Mouse (Mus musculus) midbrain, embryonic 13.5 days (tissue): ENCODE results near the gene Mylk2. TPM values are rescaled to one million over a fixed set of nuclear protein-coding genes. Genes with fewer than 3 reads are reported as not detected.

Experiments used
- ATAC-seq: fragments of 200-750 bp; cut with Nextera tagmentation; 2 replicates; pipeline ENCODE4 v1.8.0; 2017; ENCODE audit warnings: mild to moderate bottlenecking, moderate TSS enrichment, moderate library complexity
- H3K27ac ChIP-seq: fragments of 300-500 bp; sonication (generic); 2 replicates; pipeline ENCODE4 v1.5.1; 2015; ENCODE audit warnings: inconsistent platforms, mild to moderate bottlenecking, moderate library complexity
- H3K27me3 ChIP-seq: fragments of 300-500 bp; sonication (generic); 2 replicates; pipeline ENCODE4 v1.6.1; 2015; ENCODE audit warnings: mild to moderate bottlenecking, inconsistent platforms
- H3K36me3 ChIP-seq: fragments of 300-500 bp; sonication (generic); 2 replicates; pipeline ENCODE4 v1.6.1; 2015; ENCODE audit warnings: mild to moderate bottlenecking, inconsistent platforms
- H3K4me1 ChIP-seq: fragments of 300-500 bp; sonication (generic); replicated peaks from 2 replicates; pipeline ENCODE4 v1.6.1; 2015; ENCODE audit warnings: inconsistent platforms
- H3K4me2 ChIP-seq: fragments of 300-500 bp; sonication (generic); replicated peaks from 2 replicates; pipeline ENCODE4 v1.6.1; 2015; ENCODE audit warnings: moderate library complexity, mild to moderate bottlenecking, inconsistent platforms
- H3K4me3 ChIP-seq: fragments of 300-500 bp; sonication (generic); replicated peaks from 2 replicates; pipeline ENCODE4 v1.5.1; 2015; ENCODE audit warnings: mild to moderate bottlenecking, inconsistent platforms
- H3K9ac ChIP-seq: fragments of 300-500 bp; sonication (generic); replicated peaks from 2 replicates; pipeline ENCODE4 v1.6.1; 2015; ENCODE audit warnings: mild to moderate bottlenecking, inconsistent platforms
- H3K9me3 ChIP-seq: fragments of 300-500 bp; sonication (generic); 2 replicates; pipeline ENCODE4 v1.6.1; 2016; ENCODE audit warnings: mild to moderate bottlenecking, inconsistent platforms
- WGBS: fragments of 180-500 bp; shearing (Covaris S2); methylation state at CpG from one replicate; pipeline ENCODE4 v1.1.7; 2015; 5-methylcytosine and 5-hydroxymethylcytosine counted together
- polyA plus RNA-seq: library from polyadenylated mRNA; unstranded; fragments of >200 nt; fragmentation: Nextera tagmentation; extraction: Ambion mirVana; gene quantifications from 2 replicates; pipeline ENCODE4 v1.2.1, GENCODE M21; 2015

Mylk2 gene
- polyA plus RNA-seq, 1 experiment from 2014 or later = 0.07 TPM

DNA sequence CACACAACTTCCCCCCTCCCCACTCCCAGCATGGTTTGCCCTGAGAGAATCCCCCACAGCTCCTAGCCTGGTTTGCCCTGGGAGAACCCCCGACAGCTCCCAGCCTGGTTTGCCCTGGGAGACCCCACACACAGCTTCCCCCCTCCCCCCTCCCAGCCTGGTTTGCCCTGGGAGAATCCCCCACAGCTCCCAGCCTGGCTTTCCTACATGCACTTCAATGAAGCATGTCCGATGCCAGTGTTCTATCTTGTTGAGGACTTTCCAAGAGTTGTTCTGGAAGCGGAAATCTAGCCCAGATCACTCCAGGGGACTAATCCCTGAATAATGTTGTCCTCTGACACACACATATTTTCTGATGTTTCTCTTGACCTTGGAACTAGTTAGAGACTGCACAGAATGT lies 8.5 kb upstream of the Mylk2 start:
- H3K4me2 ChIP-seq = no peak overlapping the region
- H3K9ac ChIP-seq = no peak overlapping the region
- no peak overlapping the region for H3K4me3 ChIP-seq
- no peaks in the 10 kb centered on the region for H3K9me3 ChIP-seq
- no peaks in the 10 kb centered on the region for H3K27me3 ChIP-seq
- 10% methylated on average over 3 of the region's 3 CpGs for WGBS
- peaks cover 16% of the 10 kb centered on the region; the same call in 1 of the 2 replicates for H3K4me1 ChIP-seq
- ATAC-seq = no peak
- no peaks in the 10 kb centered on the region for H3K36me3 ChIP-seq
- H3K27ac ChIP-seq = no peak overlapping the region

DNA sequence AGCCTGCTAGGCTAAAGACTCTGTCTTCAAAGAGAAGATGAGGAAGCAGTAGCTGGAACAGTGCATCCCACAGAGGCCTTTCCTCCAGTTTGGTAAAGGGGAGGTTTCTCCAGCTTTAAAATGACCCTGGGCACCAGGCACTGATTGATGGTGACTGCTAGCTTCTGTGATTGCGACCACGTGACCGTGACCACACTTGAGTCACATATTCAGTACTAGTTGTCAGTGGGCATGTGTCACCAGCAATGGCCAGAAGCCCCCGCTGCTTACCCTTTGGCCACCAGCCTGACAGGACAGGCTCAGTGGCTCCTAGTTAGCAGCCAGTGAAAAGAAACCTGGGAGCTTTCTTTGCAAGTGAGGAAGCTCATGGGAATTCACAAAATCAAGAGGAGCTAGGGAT lies 7.6 kb upstream of the Mylk2 start:
- Histone ChIP-seq H3K36me3 (no peaks in the 10 kb centered on the region), H3K4me1 (peaks cover 17% of the 10 kb centered on the region; the same call in 1 of the 2 replicates), H3K27me3 (no peaks in the 10 kb centered on the region), H3K4me2 (no peak overlapping the region), H3K9me3 (no peaks in the 10 kb centered on the region), H3K9ac (no peak overlapping the region), H3K27ac (no peak overlapping the region), H3K4me3 (no peak overlapping the region)
- no peak for ATAC-seq
- 92% methylated on average over 4 of the region's 4 CpGs for WGBS

DNA sequence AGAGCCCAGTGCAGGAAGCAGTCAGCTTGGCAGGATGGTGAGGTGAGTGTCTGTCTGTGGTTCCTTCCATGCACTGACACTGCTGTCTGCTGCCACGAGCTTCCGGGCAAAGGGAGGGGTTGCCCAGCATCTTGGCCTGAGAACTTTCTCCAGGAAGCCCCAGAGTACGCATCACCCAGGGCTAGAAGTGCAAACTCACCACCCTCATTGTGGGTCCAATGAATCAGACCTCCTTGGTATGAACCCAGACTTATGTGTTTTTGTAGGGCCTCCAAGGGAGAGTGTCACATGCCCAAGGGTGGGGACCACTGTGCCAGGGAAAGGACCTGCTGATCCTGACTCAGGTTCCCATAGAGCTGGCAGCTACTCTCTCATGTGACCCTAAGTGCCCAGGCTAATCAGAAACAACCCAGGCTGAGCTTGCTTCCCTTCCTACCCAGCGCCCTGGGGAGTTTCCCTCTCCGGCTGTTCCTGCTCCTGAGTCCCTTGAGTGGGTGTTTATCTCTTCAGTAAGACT lies 7.0 kb upstream of the Mylk2 start:
- no peaks in the 10 kb centered on the region for H3K27me3 ChIP-seq
- no peak overlapping the region for H3K9ac ChIP-seq
- WGBS = 75% methylated on average over 5 of the region's 5 CpGs
- no peak overlapping the region for H3K27ac ChIP-seq
- H3K4me3 ChIP-seq = no peak overlapping the region
- peaks cover 17% of the 10 kb centered on the region; the same call in 1 of the 2 replicates for H3K4me1 ChIP-seq
- H3K4me2 ChIP-seq = no peak overlapping the region
- no peaks in the 10 kb centered on the region for H3K9me3 ChIP-seq
- ATAC-seq = no peak
- no peaks in the 10 kb centered on the region for H3K36me3 ChIP-seq

DNA sequence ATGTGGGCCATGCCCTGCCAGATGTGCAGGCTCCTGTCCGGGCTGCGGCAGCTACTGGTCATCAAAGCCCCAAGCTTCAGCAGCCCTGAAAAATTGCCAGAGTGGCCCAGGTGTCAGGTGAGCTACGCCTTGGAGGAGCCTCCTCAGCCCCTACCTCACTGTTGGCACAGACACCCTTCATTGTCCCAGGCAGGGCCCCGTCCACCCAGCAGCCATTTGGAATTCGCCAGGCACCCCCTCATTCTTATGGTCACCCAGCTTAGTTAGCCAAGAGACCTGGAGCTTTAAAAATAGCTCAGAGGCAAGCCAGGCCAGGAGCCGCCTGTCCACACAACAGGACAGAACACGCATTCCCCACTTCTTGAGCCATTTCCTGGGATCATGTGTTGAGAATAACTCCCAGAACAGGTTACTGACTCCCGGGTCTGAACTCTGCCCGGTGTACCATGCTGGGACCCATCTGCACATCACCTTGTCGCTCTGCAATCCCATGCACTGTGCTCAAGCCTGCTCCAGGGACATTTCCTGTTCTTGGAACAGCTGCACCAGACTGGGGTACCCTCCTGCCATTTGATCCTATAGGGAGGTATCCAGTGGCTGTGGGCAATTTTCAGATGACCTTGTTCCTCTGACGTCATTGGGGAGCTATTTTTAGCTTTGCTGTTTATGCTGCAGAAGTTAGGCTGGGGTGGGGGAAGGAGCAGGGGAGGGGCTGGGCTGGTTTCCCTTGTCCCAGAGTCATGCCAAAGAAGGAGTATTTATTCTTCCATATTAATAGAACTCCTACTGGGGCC lies 5.9 kb upstream of the Mylk2 start:
- Histone ChIP-seq H3K9me3 (no peaks in the 10 kb centered on the region), H3K36me3 (no peaks in the 10 kb centered on the region), H3K27me3 (peaks cover under 1% of the 10 kb centered on the region; the same call in 1 of the 2 replicates), H3K4me2 (no peak overlapping the region), H3K4me3 (no peak overlapping the region), H3K4me1 (peaks cover 17% of the 10 kb centered on the region; the same call in 1 of the 2 replicates), H3K27ac (no peak overlapping the region), H3K9ac (no peak overlapping the region)
- ATAC-seq = no peak
- WGBS = 73% methylated on average over 11 of the region's 11 CpGs

DNA sequence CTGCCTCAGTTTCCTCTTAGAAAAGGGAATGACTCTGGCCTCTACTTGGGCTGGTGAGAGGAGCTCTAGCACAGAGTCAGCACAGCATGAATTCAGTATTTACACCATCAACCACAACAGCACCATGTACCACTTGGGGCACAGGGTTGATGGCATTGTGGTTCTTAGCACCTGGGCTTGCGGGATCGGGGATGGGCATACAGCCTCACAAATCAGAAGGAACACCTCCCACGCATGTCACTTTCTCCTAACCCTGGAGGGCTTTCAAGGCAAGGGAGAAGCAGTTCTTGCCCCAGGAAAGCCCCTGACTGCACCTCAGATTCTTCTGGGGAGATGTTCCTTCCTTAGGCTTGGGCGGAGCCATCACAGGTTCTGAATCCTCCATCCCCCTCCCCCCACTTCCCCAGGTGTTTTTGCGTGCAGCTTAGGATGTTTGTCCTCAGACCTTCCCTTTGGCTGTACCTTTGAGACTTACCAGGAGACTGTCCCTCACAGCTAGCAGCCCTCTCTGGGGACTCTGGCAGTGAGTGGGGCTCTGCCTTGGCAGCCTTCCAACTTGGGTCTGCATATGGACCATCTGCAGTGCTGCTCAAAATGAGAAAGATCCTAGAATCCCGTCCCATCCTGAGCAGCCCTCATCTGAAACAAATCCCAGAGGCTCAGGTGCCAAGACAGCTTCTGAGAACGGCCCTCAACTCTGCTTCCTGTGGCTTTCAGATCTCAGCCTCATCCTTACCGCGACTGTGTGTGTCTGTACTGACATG lies 4.7 kb upstream of the Mylk2 start:
- ATAC-seq = no peak
- no peak overlapping the region for H3K9ac ChIP-seq
- no peak overlapping the region for H3K27ac ChIP-seq
- H3K4me3 ChIP-seq = no peak overlapping the region
- H3K27me3 ChIP-seq = peaks cover 13% of the 10 kb centered on the region
- peaks cover 17% of the 10 kb centered on the region; the same call in 1 of the 2 replicates for H3K4me1 ChIP-seq
- no peaks in the 10 kb centered on the region for H3K36me3 ChIP-seq
- H3K9me3 ChIP-seq = no peaks in the 10 kb centered on the region
- 70% methylated on average over 9 of the region's 9 CpGs for WGBS
- no peak overlapping the region for H3K4me2 ChIP-seq

DNA sequence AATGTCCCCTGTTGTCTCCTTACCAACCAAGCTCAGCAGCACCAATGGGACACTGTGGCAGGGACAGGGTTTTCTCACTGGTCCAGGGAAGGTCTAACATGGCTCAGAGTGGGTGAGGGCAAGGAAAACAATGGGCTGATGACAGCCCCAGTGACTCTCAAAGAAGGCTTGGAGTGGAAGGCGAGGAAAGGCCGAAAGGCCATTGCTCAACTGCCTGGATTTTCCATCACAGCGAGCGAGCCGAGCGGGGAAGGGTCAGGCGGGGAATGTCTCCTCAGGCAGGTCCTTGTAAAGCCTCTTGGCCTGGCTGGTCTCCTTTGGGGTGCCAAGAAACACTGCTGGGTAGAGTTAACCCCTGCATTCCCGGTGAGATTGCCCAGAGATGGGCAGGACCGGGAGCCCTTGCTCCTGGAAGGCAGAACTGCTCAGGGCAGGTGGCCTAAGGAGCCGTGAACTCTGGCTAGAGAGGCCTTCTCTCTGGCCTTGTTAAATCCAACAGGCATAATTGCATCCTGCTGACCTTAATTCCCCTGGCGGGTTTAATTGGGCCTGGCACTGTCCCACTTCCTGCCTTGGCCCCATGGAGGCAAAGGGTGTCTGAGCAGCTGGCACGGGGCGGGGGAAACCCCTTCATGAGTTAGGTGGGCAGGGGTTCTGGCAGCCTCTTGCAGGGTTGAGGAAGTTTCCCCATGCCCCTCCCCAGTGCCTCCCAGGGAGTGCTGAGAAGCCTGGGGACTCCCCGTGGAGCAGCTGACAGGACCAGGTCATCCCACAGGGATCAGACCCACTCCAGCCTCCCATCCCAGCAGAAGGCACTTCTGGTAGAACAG lies 3.8 kb upstream of the Mylk2 start:
- no peak for ATAC-seq

DNA sequence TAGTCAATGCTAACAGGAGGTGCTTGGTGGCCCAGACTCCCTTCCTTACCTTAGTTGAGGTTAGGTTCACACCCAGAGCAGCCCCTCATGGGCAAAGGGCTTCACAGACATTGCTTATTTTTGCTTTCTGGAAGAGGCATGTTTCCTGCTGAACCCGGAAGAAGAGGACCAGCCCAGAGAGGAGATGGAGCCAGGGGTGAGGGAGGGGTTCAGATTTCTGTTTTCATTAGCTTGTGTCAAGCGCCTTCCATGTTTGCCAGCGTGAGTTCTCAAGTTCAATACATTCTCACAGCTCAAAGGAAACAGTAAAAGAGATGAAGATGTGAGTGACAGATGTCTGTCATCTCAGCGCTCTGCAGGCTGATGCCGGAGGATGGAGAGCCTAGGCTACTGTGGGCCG lies 1.3 kb upstream of the Mylk2 start:
- Histone ChIP-seq H3K4me1 (0 out of 2 replicates have a peak, but pooled peaks cover 15% of the 10 kb centered on the region), H3K9ac (no peak overlapping the region), H3K27me3 (peaks cover 39% of the 10 kb centered on the region), H3K9me3 (no peaks in the 10 kb centered on the region), H3K4me2 (no peak overlapping the region), H3K36me3 (no peaks in the 10 kb centered on the region), H3K4me3 (no peak overlapping the region), H3K27ac (no peak overlapping the region)
- ATAC-seq = no peak
- 82% methylated on average over 6 of the region's 6 CpGs for WGBS

More for the DNA sequence above, 3.8 kb upstream of the Mylk2 start:
- Histone ChIP-seq H3K27ac (no peak overlapping the region), H3K27me3 (peaks cover 21% of the 10 kb centered on the region), H3K4me3 (no peak overlapping the region), H3K9me3 (no peaks in the 10 kb centered on the region), H3K36me3 (no peaks in the 10 kb centered on the region), H3K4me2 (no peak overlapping the region), H3K4me1 (peaks cover 12% of the 10 kb centered on the region; the same call in 1 of the 2 replicates), H3K9ac (no peak overlapping the region)
- 52% methylated on average over 14 of the region's 14 CpGs for WGBS

DNA sequence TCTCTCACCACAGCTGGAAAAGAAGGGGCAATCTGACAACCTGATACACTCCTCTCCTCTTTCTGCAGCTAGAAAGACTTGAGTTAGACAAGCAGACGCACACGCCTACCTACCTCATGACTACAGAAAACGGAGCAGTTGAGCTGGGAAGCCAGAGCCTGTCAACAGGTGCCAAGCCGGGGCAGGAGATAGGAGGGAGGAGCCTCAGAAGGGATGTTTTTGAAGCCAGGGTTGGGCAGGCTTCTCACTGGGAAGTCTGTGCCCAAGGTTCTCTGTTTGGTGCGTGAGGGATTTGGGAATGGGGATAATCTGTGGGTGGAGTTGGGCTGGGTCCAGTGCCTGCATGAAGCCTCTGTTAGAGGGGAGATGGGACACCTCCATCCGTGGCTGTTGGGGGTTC lies 280 bp downstream of the Mylk2 start:
- H3K9me3 ChIP-seq = no peaks in the 10 kb centered on the region
- 0 out of 2 replicates have a peak, but pooled peaks cover 15% of the 10 kb centered on the region for H3K4me1 ChIP-seq
- peaks cover 39% of the 10 kb centered on the region for H3K27me3 ChIP-seq
- WGBS = 37% methylated on average over 6 of the region's 6 CpGs
- no peak overlapping the region for H3K4me2 ChIP-seq
- no peaks in the 10 kb centered on the region for H3K36me3 ChIP-seq
- H3K9ac ChIP-seq = no peak overlapping the region
- ATAC-seq = no peak
- H3K4me3 ChIP-seq = no peak overlapping the region
- no peak overlapping the region for H3K27ac ChIP-seq

DNA sequence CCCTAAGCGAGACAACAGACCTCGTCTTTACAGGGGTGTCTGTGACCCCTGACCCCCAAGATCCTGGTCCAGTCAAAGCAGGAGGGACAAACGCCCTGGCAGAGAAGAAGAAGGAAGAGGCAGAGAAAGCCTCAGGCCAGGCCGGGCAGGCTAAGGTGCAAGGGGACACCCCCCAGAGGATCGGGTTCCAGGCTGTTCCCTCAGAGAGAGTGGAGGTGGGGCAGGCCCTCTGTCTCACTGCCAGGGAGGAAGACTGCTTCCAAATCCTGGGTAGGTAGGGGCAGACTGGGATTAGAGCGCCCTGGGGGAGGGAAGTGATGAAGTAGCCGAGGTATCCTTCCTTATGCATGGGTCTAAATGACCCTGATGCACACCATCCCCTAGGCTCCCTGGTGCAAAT lies 2.3 kb downstream of the Mylk2 start:
- no peak overlapping the region for H3K9ac ChIP-seq
- H3K9me3 ChIP-seq = no peaks in the 10 kb centered on the region
- peaks cover 39% of the 10 kb centered on the region for H3K27me3 ChIP-seq
- ATAC-seq = no peak
- no peak overlapping the region for H3K4me3 ChIP-seq
- H3K36me3 ChIP-seq = no peaks in the 10 kb centered on the region
- 0 out of 2 replicates have a peak, but pooled peaks cover 8% of the 10 kb centered on the region for H3K4me1 ChIP-seq
- H3K27ac ChIP-seq = no peak overlapping the region
- 37% methylated on average over 7 of the region's 7 CpGs for WGBS
- H3K4me2 ChIP-seq = no peak overlapping the region

DNA sequence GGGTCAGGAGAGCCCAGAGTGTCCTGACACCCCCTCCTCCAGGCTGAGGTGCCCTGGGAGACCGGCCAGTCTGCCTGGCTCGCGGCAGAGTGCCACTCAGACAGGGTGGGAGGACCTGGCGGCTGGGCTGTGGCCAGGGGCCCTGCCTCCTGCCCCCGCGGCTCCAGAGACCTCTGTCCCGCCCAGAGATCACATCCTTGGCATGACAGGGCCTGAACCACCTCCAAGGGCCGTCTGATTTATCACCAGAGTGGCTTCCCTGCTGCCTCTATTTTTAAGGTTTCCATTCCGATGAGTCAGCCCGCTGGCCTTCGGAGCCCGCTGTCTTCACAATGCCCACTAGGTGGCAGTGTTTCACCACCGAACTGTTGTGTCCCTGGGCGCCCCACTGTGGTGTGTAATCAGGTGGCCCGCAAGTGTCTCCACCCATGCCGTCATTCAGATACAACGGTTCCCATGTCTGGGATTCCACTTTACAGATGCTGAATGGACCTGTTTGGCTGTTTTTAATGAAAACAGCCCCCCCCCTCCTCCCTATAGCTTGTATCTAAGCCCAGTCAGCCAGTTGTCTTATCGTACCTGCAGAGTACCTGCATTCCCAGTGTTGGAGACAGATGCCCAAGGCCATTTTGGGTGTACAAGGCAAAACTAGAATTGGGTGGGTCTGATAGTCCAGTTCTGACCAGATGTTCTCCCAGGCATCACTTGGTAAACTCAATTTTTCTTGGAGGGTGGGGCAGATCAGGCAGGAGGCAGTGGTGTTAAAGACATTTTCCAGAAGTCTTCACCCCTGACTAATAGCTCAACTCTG lies 3.4 kb downstream of the Mylk2 start:
- H3K4me1 ChIP-seq = 0 out of 2 replicates have a peak, but pooled peaks cover 8% of the 10 kb centered on the region
- peak overlapping the region; percentile 17 for H3K4me3 ChIP-seq
- peak; percentile 87 for ATAC-seq
- peaks cover 39% of the 10 kb centered on the region for H3K27me3 ChIP-seq
- peak overlapping the region; percentile 44 for H3K4me2 ChIP-seq
- H3K9me3 ChIP-seq = no peaks in the 10 kb centered on the region
- H3K36me3 ChIP-seq = no peaks in the 10 kb centered on the region
- no peak overlapping the region for H3K27ac ChIP-seq
- peak overlapping the region; percentile 53 for H3K9ac ChIP-seq
- 4% methylated on average over 15 of the region's 18 CpGs for WGBS

DNA sequence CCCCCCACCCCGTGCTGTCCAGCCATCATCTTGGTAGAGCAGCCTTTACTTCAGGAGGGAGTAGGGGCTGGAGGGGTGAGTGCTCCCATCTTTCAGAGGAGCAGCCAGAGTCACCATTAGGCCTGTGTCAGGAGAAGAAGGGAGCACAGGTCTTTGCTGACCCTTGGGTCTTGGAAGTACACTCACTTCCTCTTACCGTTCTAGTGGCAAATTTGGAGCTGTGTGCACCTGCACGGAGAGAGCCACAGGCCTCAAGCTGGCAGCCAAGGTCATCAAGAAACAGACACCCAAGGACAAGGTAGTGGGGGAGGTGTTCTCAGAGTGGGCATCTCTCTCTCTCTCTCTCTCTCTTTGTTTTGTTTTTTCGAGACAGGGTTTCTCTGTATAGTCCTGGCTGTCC lies 4.3 kb downstream of the Mylk2 start:
- Histone ChIP-seq H3K27me3 (peaks cover 36% of the 10 kb centered on the region), H3K9me3 (no peaks in the 10 kb centered on the region), H3K27ac (no peak overlapping the region), H3K9ac (no peak overlapping the region), H3K4me1 (0 out of 2 replicates have a peak, but pooled peaks cover 8% of the 10 kb centered on the region), H3K4me3 (no peak overlapping the region), H3K36me3 (no peaks in the 10 kb centered on the region), H3K4me2 (no peak overlapping the region)
- WGBS = 72% methylated on average over 4 of the region's 4 CpGs
- no peak for ATAC-seq
